Mouse (Mus musculus): ENCODE results near the gene Olfr1501. TPM values are rescaled to one million over a fixed set of nuclear protein-coding genes. Genes with fewer than 3 reads are reported as not detected.

Olfr1501 gene
- polyA plus RNA-seq (2015; fragmentation: Illumina TruSeq; extraction: RNeasy Lipid Tissue Mini Kit (QIAGEN cat#74804); ENCODE audit: insufficient read depth, low replicate concordance) = not detected

DNA sequence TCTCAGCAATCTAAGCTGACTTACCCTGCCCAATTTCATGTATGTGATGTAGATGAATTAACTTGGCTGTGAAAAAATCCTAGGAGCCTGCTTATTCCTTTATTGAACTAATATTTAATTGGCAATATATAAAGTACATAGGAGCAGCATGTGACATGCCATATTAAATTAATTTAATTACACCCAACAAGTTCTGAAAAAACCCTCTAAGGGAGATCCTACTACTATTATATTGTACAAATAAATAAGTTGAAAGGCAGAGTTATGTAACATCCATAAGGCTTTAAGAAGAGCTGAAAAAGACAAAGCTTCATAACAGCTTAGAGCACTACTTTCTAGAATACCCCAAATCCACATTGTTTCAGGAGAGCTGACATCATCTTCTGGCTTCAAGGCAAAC lies at the start of gene Olfr1501:
Olfr1501 (minus strand) TSS at position 101 of the 400 bp plus-strand sequence.

DNA sequence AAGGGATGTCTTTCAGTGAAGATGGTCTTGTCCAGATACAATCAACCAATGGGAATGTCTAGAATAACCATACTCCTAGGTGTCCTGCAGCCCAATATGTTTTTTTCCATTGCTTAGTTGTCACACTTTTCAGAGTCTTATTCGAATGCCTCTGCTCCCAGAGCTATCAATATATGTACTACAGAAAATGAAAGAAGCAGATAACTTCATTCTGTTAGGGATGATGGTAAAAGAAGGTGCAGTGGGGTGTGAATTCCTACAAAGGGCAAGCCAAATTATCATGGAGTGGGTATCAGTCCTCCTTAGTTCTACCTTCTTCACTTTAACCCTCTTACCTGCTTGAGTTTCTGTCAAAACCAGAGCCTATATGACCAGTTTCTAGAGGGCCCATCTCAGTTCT lies 47.3 kb upstream of the Olfr1501 start, which contains the start of gene Olfr1504:
Olfr1504 (minus strand) TSS at position 101 of the 400 bp plus-strand sequence.

DNA sequence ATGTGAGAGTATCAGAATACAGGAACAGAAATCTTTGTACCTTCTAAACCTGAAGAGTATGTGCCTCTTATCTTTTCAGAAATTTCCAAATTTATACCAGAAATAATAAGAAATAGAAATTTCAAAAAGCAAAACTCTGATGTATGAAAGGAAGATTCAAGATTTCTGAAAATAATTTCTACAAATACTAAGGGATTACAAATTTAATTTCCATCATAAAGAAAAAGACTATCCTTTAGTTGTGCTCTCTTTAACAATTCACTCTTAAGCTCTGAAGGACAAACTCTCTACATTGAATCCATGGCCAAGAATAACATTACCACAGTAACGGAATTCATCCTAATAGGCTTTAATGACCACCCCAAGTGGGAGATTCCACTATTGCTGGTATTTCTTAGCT lies 11.0 kb upstream of the Olfr1501 start, which contains the start of gene Olfr1502:
Olfr1502 (plus strand) TSS at position 301 of the 400 bp plus-strand sequence.

DNA sequence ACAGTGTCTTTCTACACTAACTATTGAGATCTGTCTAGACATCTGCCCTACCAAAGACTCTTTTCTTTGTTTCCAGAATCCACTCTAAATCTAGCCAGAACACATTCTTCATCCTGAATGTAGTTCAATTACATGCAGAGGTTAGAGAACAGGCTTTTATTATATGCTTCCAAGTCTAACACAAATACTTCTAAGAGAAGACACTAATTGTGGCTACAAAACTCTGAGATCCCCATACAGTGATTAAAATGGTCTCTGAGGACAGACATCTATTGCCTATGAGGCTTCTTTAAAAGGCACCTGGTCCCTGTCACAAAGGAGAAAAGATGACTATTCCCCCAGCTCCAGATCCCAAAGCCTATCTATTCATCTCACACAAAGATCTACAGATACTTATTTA lies 20.1 kb downstream of the Olfr1501 start, which contains the start of gene Olfr1500:
Olfr1500 (minus strand) TSS at position 101 of the 400 bp plus-strand sequence.

DNA sequence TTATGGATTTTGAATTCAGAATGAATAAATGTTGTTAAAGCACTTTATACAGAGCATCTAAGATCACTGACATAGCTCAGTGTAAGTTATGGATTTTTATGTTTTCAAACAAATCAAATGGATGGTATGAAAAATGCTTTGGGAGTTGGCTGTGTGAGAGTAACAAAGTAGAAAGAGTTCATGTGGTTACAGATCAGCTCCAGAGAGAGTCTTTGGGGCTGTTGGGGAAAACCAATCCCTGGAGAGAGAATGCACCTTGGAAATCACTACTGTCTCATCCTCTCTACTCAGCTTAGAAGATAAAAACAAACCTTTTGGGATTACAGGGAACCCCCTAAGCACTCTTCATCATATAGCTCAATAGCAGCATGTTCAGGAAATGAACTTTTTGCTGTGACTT lies 31.1 kb downstream of the Olfr1501 start, which contains the start of gene Olfr1499:
Olfr1499 (minus strand) TSS at position 101 of the 400 bp plus-strand sequence.

DNA sequence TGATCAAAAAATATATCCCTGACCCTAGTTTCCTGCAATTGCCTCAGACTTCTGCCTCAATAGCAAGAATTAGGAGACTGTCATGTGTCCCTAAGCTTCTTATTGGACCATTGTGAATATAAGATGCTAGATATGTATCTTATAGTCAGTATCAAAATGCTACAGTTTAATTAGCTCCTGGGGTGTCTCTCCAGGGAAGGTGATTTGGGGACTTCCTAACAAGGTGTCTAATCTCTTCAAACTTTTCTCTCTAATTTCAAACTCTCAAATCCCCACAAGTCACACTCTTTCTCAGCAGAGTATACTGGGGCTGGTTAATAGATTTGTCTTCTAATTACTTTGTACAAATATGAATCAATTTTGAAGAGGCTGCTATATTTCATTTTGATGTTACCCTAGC lies 52.4 kb downstream of the Olfr1501 start, which contains the start of gene Olfr1497:
Olfr1497 (minus strand) TSS at position 101 of the 400 bp plus-strand sequence.

Other genes with a start within 250 kb of the Olfr1501 start
- gene Olfr1487, start 233.3 kb downstream of the Olfr1501 start, polyA plus RNA-seq (2015; fragmentation: Illumina TruSeq; extraction: RNeasy Lipid Tissue Mini Kit (QIAGEN cat#74804); ENCODE audit: insufficient read depth, low replicate concordance) = not detected
- not detected for gene Olfr1489, start 219.1 kb downstream of the Olfr1501 start, polyA plus RNA-seq (2015; fragmentation: Illumina TruSeq; extraction: RNeasy Lipid Tissue Mini Kit (QIAGEN cat#74804); ENCODE audit: insufficient read depth, low replicate concordance)
- not detected for gene Olfr1490, start 199.6 kb downstream of the Olfr1501 start, polyA plus RNA-seq (2015; fragmentation: Illumina TruSeq; extraction: RNeasy Lipid Tissue Mini Kit (QIAGEN cat#74804); ENCODE audit: insufficient read depth, low replicate concordance)
- gene Olfr1491, start 153.4 kb downstream of the Olfr1501 start, polyA plus RNA-seq (2015; fragmentation: Illumina TruSeq; extraction: RNeasy Lipid Tissue Mini Kit (QIAGEN cat#74804); ENCODE audit: insufficient read depth, low replicate concordance) = not detected
- gene Olfr1493-ps1, start 127.4 kb downstream of the Olfr1501 start, polyA plus RNA-seq (2015; fragmentation: Illumina TruSeq; extraction: RNeasy Lipid Tissue Mini Kit (QIAGEN cat#74804); ENCODE audit: insufficient read depth, low replicate concordance) = not detected
- not detected for gene Olfr1494, start 111.0 kb downstream of the Olfr1501 start, polyA plus RNA-seq (2015; fragmentation: Illumina TruSeq; extraction: RNeasy Lipid Tissue Mini Kit (QIAGEN cat#74804); ENCODE audit: insufficient read depth, low replicate concordance)
- gene Olfr1495, start 86.1 kb downstream of the Olfr1501 start, polyA plus RNA-seq (2015; fragmentation: Illumina TruSeq; extraction: RNeasy Lipid Tissue Mini Kit (QIAGEN cat#74804); ENCODE audit: insufficient read depth, low replicate concordance) = not detected
- not detected for gene Olfr1496, start 72.8 kb downstream of the Olfr1501 start, polyA plus RNA-seq (2015; fragmentation: Illumina TruSeq; extraction: RNeasy Lipid Tissue Mini Kit (QIAGEN cat#74804); ENCODE audit: insufficient read depth, low replicate concordance)
- not detected for gene Olfr1497, start 52.5 kb downstream of the Olfr1501 start, polyA plus RNA-seq (2015; fragmentation: Illumina TruSeq; extraction: RNeasy Lipid Tissue Mini Kit (QIAGEN cat#74804); ENCODE audit: insufficient read depth, low replicate concordance)
- not detected for gene Olfr1499, start 31.2 kb downstream of the Olfr1501 start, polyA plus RNA-seq (2015; fragmentation: Illumina TruSeq; extraction: RNeasy Lipid Tissue Mini Kit (QIAGEN cat#74804); ENCODE audit: insufficient read depth, low replicate concordance)
- not detected for gene Olfr1500, start 20.2 kb downstream of the Olfr1501 start, polyA plus RNA-seq (2015; fragmentation: Illumina TruSeq; extraction: RNeasy Lipid Tissue Mini Kit (QIAGEN cat#74804); ENCODE audit: insufficient read depth, low replicate concordance)
- not detected for gene Olfr1502, start 11.1 kb upstream of the Olfr1501 start, polyA plus RNA-seq (2015; fragmentation: Illumina TruSeq; extraction: RNeasy Lipid Tissue Mini Kit (QIAGEN cat#74804); ENCODE audit: insufficient read depth, low replicate concordance)
- not detected for gene Olfr1504, start 47.2 kb upstream of the Olfr1501 start, polyA plus RNA-seq (2015; fragmentation: Illumina TruSeq; extraction: RNeasy Lipid Tissue Mini Kit (QIAGEN cat#74804); ENCODE audit: insufficient read depth, low replicate concordance)
- gene Olfr1505, start 62.8 kb upstream of the Olfr1501 start, polyA plus RNA-seq (2015; fragmentation: Illumina TruSeq; extraction: RNeasy Lipid Tissue Mini Kit (QIAGEN cat#74804); ENCODE audit: insufficient read depth, low replicate concordance) = not detected

All from spleen, adult 10 weeks (tissue).